ENCODE assay signal across 32 mouse cellular contexts in genomic region chr16:22348014-22348413, GRCm38 (mm10).
A peak's percentile ranks its signal among the peaks of the same experiment; 100 is the strongest.
DNase-seq lines count a peak whose midpoint lies in the region; TF ChIP-seq lines count a peak whose summit lies in the region.
"Had no signal": no experiment of that assay in that cellular context is flagged by ENCODE, and none has a peak within 500 bp of the region (broad histone marks: within the 10 kb centered on the region; RNA-seq: fewer than 3 reads in every experiment).

No protein-coding gene starts in this region.

- TF ChIP-seq CTCF in layer of hippocampus, adult 2 months (conservative IDR thresholded peaks at IDR 0.05): no peak

- intact Hi-C loops in left cerebral cortex, postnatal 36 days (cut with DNase I): loop anchor here (5.0 kb wide), 1 partner anchor 59 kb away; no protein-coding TSS in a partner anchor

- H3K4me3 ChIP-seq in layer of hippocampus, adult 2 months: no peak overlapping the region
- H3K4me3 ChIP-seq: embryonic facial prominence, embryonic 10.5 days; embryonic facial prominence, embryonic 15.5 days; forebrain, embryonic 12.5 days; heart, adult 2 months; heart, embryonic 13.5 days; limb, embryonic 10.5 days; limb, embryonic 15.5 days; liver, embryonic 13.5 days; megakaryocyte, embryonic 14.5 days; midbrain, embryonic 13.5 days; neural tube, embryonic 13.5 days had no signal

- no peak for DNase-seq in layer of hippocampus, adult 2 months (ENCODE audit: low spot score in 2 of 2)
- no peak for DNase-seq in layer of hippocampus, postnatal 25 days (ENCODE audit: extremely low spot score in 1 of 2, low spot score in 1 of 2)
- DNase-seq in brain, adult 2 months (ENCODE audit: low read depth, low spot score): peak; percentile 64
- peak; percentile 34 to 53 for DNase-seq in left cerebral cortex, postnatal 36 days (ENCODE audit: low spot score in 2 of 2)
- DNase-seq in right cerebral cortex, postnatal 25 days: peak; percentile 38
- DNase-seq in kidney, postnatal 14 days: no peak
- no peak for DNase-seq in gastrocnemius, postnatal 4 days (ENCODE audit: low spot score in 2 of 2)
- DNase-seq: adrenal gland, postnatal 14 days; cerebellum, adult 18-20 months; cerebellum, postnatal 10 days; forebrain, postnatal 0 days; gastrocnemius, postnatal 14 days; heart, adult 2 months; heart, postnatal 10 days; kidney, adult 9 months; kidney, postnatal 10 days; liver, embryonic 13.5 days; lung, adult 18-20 months; lung, postnatal 4 days; thymus, adult 18-20 months; thymus, postnatal 36 days had no signal

- H3K27ac ChIP-seq in layer of hippocampus, adult 2 months: peak overlapping the region; percentile 83
- H3K27ac ChIP-seq: embryonic facial prominence, embryonic 10.5 days; embryonic facial prominence, embryonic 15.5 days; forebrain, embryonic 12.5 days; heart, adult 2 months; heart, embryonic 13.5 days; hindbrain, embryonic 14.5 days; limb, embryonic 10.5 days; limb, embryonic 15.5 days; liver, embryonic 13.5 days; midbrain, embryonic 13.5 days; neural tube, embryonic 13.5 days; stomach, postnatal 0 days had no signal

Comparison
In these comparisons a context has a peak if more than half of its experiments do, and no peak if none do; other contexts are left out.
1. DNase-seq: peak in brain, adult 2 months (single experiment), left cerebral cortex, postnatal 36 days (2 of 2) and right cerebral cortex, postnatal 25 days (single experiment); none in layer of hippocampus, adult 2 months (0 of 2), layer of hippocampus, postnatal 25 days (0 of 2), kidney, postnatal 14 days (single experiment) and gastrocnemius, postnatal 4 days (0 of 2).